Mouse (Mus musculus): ENCODE results near the gene Wnk2. TPM values are rescaled to one million over a fixed set of nuclear protein-coding genes. Genes with fewer than 3 reads are reported as not detected.

Gene Wnk2
- total and polyA plus RNA-seq, 3 experiments: 0.04 TPM; not detected in 2

DNA sequence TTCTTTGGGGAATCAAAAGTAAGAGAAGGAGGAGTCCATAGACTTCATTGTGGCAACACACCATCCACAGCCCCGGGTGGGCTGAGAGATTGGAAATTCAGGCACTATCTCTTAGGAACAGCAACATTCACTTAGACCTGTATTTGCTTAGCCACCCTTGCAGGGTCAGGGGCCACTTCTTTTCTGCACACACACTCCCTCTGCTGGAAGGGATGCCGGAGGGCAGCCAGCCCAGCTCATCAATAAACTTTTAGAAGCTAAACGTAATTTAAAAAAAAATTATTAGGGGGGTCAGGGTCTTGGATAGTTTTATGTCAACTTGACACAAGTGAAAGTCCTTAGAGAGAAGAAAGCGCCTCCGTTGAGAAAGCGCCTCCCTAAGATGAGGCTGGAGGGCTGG is 74.5 kb downstream of the Wnk2 start:
- Histone ChIP-seq H3K27me3 (ENCODE audit: control insufficient read depth in 1 of 2, insufficient read depth in 2 of 2, low read length in 2 of 2) (no peaks in the 10 kb centered on the region), H3K9ac (ENCODE audit: control insufficient read depth, low read depth, low read length, poor library complexity, severe bottlenecking) (no peak overlapping the region)
- DNase-seq (ENCODE audit: low read depth, low spot score): no peak

DNA sequence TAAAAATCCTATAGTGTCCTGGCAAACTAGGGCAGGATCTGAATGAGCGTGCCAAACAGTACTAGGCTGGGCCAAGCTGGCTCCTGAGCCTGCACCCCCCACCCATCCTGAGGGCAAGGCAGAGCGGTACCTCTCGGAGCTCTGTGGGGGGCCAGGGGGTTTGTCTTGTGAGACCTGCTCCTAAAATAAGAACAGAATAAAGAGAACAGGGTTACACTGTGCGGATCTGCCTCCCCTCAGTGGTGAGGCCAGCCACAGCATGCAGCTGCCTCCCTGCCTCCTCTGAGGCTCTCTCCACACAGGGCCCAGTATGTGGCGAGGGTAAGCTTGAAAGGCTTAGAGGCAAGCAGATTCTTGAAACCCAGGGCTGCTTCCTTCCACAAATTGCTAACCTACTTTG is 76.0 kb downstream of the Wnk2 start:
- Histone ChIP-seq H3K9me3 (replicated peaks; ENCODE audit: insufficient read depth, low read length) (no peaks in the 10 kb centered on the region), H3K36me3 (ENCODE audit: control insufficient read depth in 1 of 2, insufficient read depth in 2 of 2, low read length in 2 of 2) (no peaks in the 10 kb centered on the region), H3K4me1 (ENCODE audit: control insufficient read depth in 1 of 2, insufficient read depth in 2 of 2, low read length in 2 of 2) (no peaks in the 10 kb centered on the region), H3K79me2 (ENCODE audit: control insufficient read depth, insufficient read depth, low read length, poor library complexity) (no peaks in the 10 kb centered on the region), H3K27ac (ENCODE audit: control insufficient read depth, low read depth, low read length) (no peak overlapping the region), H3K4me3 (ENCODE audit: control insufficient read depth in 1 of 2, insufficient read depth in 1 of 2, low read depth in 2 of 2, low read length in 2 of 2) (no peak overlapping the region), H3K9ac (ENCODE audit: control insufficient read depth, low read depth, low read length, poor library complexity, severe bottlenecking) (no peak overlapping the region), H3K27me3 (ENCODE audit: control insufficient read depth in 1 of 2, insufficient read depth in 2 of 2, low read length in 2 of 2) (no peaks in the 10 kb centered on the region)
- DNase-seq (ENCODE audit: low read depth, low spot score): no peak
- TF ChIP-seq USF2 (IDR thresholded peaks at IDR 0.05; ENCODE audit: borderline replicate concordance in 1 of 2, insufficient read depth in 1 of 2, low read depth in 1 of 2, low read length in 2 of 2) (no peak), CTCF (IDR thresholded peaks at IDR 0.05 in 2 of 3, conservative IDR thresholded peaks at IDR 0.05 in 1 of 3; ENCODE audit: control insufficient read depth in 1 of 3, insufficient read depth in 1 of 3, low read depth in 2 of 3, low read length in 3 of 3, poor library complexity in 1 of 3, severe bottlenecking in 1 of 3) (no peak), MXI1 (IDR thresholded peaks at IDR 0.05; ENCODE audit: low read depth, low read length) (no peak)

More for the DNA sequence above, 74.5 kb downstream of the Wnk2 start:
- no peaks in the 10 kb centered on the region for H3K36me3 ChIP-seq (ENCODE audit: control insufficient read depth in 1 of 2, insufficient read depth in 2 of 2, low read length in 2 of 2)
- H3K4me1 ChIP-seq (ENCODE audit: control insufficient read depth in 1 of 2, insufficient read depth in 2 of 2, low read length in 2 of 2): no peaks in the 10 kb centered on the region
- no peak for TF ChIP-seq TBP (IDR thresholded peaks at IDR 0.05; ENCODE audit: low read depth, low read length)
- no peak for TF ChIP-seq POLR2AphosphoS2 (IDR thresholded peaks at IDR 0.05; ENCODE audit: low read length)
- TF ChIP-seq NELFE (IDR thresholded peaks at IDR 0.05; ENCODE audit: low read depth, low read length): no peak
- no peak for TF ChIP-seq E2F4 (IDR thresholded peaks at IDR 0.05; ENCODE audit: borderline replicate concordance, low read depth, low read length)
- no peak for TF ChIP-seq SMC3 (IDR thresholded peaks at IDR 0.05; ENCODE audit: low read depth, low read length)
- no peak for TF ChIP-seq POLR2A (IDR thresholded peaks at IDR 0.05; ENCODE audit: control insufficient read depth in 1 of 2, insufficient read depth in 1 of 2, low read depth in 1 of 2, low read length in 2 of 2, poor library complexity in 1 of 2)
- no peak for TF ChIP-seq RCOR1 (IDR thresholded peaks at IDR 0.05; ENCODE audit: low read depth, low read length)
- TF ChIP-seq NRF1 (IDR thresholded peaks at IDR 0.05; ENCODE audit: insufficient read depth, low read depth, low read length, poor library complexity, severe bottlenecking): no peak
- no peak for TF ChIP-seq EP300 (IDR thresholded peaks at IDR 0.05; ENCODE audit: low read depth in 1 of 2, low read length in 2 of 2)
- TF ChIP-seq ZKSCAN1 (IDR thresholded peaks at IDR 0.05; ENCODE audit: low read depth, low read length): no peak
- no peak for TF ChIP-seq CTCF (IDR thresholded peaks at IDR 0.05 in 2 of 3, conservative IDR thresholded peaks at IDR 0.05 in 1 of 3; ENCODE audit: control insufficient read depth in 1 of 3, insufficient read depth in 1 of 3, low read depth in 2 of 3, low read length in 3 of 3, poor library complexity in 1 of 3, severe bottlenecking in 1 of 3)
- TF ChIP-seq JUND (IDR thresholded peaks at IDR 0.05; ENCODE audit: low read depth, low read length): no peak
- TF ChIP-seq MEF2A (IDR thresholded peaks at IDR 0.05; ENCODE audit: extremely low read depth, insufficient replicate concordance, low read depth, low read length, poor library complexity, severe bottlenecking): no peak
- no peak for TF ChIP-seq ELF1 (IDR thresholded peaks at IDR 0.05; ENCODE audit: low read depth, low read length)
- no peak for TF ChIP-seq BHLHE40 (IDR thresholded peaks at IDR 0.05; ENCODE audit: borderline replicate concordance, low read depth, low read length)
- H3K9me3 ChIP-seq (replicated peaks; ENCODE audit: insufficient read depth, low read length): no peaks in the 10 kb centered on the region
- H3K4me3 ChIP-seq (ENCODE audit: control insufficient read depth in 1 of 2, insufficient read depth in 1 of 2, low read depth in 2 of 2, low read length in 2 of 2): no peak overlapping the region
- H3K79me2 ChIP-seq (ENCODE audit: control insufficient read depth, insufficient read depth, low read length, poor library complexity): no peaks in the 10 kb centered on the region
- H3K27ac ChIP-seq (ENCODE audit: control insufficient read depth, low read depth, low read length): no peak overlapping the region
